Mouse (Mus musculus): ENCODE measurements around the gene Sema4g. TPM values are rescaled to one million over a fixed set of nuclear protein-coding genes. Genes with fewer than 3 reads are reported as not detected.

Sema4g gene
- polyA plus RNA-seq, 1 experiment from 2014 or later, result 13.7 TPM

DNA sequence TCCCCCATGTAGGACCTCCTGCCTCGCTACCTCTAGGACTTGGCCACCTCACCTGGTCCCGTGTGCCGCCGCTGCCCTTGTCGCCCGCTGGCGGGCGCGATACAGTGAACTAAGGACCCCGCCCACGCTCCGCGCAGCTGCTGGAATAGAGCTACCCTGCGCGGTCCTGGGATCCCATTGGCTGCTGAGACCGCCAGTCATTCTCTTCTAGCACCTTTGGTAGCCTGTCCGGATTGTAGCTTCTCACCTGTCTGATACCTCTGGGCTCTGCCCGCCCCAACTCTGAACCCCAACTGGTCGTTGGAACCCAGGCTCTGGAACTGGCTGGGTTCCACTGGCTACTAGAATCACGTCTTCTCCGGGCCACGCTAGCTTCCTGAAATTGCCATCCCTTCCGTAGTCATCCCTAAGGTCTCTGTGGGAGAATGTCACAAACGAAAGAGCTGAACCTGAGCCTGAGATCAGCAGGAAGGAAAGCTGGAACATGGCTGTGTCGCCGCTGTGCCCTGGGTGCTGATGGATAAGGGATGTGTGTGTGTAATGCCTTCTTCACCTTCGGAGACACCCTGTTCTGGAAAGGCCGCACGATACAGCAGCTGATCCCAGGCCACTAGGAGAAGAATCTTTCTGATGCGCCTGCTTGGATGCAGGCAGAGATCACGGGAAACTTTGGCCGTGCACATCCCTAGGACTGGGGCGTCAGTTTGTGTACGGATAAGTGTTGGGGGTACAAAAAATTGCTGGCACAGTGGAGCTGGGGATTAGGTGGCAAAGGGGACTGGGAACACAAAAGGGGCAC is 57.8 kb downstream of the Sema4g start:
- H3K36me3 ChIP-seq, result no peaks in the 10 kb centered on the region
- under 1% methylated on average over 34 of the region's 34 CpGs for WGBS
- H3K27me3 ChIP-seq (replicated peaks), result peaks cover 7% of the 10 kb centered on the region; the same call in 1 of the 2 replicates
- no peaks in the 10 kb centered on the region for H3K9me3 ChIP-seq
- ATAC-seq, result peak; percentile 75
- H3K9ac ChIP-seq, result peak overlapping the region; percentile 43
- peak overlapping the region; percentile 84 for H3K27ac ChIP-seq
- H3K4me1 ChIP-seq (replicated peaks), result peaks cover 26% of the 10 kb centered on the region
- peak overlapping the region; percentile 77 for H3K4me2 ChIP-seq (replicated peaks)
- peak overlapping the region; percentile 46 for H3K4me3 ChIP-seq (replicated peaks)

DNA sequence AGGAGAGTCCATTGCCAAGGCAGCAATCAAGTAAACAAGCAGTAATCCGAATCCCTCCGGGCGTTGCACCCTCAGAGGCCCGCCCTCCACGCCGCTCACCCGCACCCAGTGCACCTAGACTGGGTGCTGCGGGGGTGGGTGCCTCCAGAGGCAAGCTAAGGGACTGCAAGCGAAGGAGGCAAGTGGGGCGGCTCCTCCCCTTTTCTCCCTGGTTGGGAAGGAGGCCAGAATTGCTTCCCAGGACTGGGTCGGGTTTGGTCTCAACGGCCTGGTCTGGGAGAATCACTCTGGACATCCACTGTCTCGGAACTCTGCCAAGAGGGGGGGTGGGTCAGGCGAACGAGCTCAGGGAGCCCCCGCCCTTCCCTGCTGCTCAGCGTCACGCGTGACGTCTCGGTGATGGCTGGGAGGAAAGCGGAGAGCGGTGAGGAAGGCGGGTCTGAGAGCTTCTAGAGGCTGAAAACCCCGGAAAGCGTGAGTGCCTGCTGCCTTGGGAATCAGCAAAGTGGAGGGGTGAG is 58.6 kb downstream of the Sema4g start, which contains the start of gene Sfxn3:
Gene Sfxn3 (plus strand): TSS at position 87 of the 518 bp plus-strand sequence.
- Histone ChIP-seq H3K4me2 (replicated peaks) (peak within 1 kb of the TSS; percentile 77), H3K9ac (peak within 1 kb of the TSS; percentile 49), H3K36me3 (no peaks in the 10 kb centered on the region), H3K9me3 (no peaks in the 10 kb centered on the region), H3K4me3 (replicated peaks) (peak within 1 kb of the TSS; percentile 46), H3K27me3 (replicated peaks) (peaks cover 7% of the 10 kb centered on the region; the same call in 1 of the 2 replicates), H3K27ac (peak within 1 kb of the TSS; percentile 84), H3K4me1 (replicated peaks) (peaks cover 26% of the 10 kb centered on the region)
- under 1% methylated on average over 26 of the region's 26 CpGs for WGBS
- ATAC-seq, result peak; percentile 85

DNA sequence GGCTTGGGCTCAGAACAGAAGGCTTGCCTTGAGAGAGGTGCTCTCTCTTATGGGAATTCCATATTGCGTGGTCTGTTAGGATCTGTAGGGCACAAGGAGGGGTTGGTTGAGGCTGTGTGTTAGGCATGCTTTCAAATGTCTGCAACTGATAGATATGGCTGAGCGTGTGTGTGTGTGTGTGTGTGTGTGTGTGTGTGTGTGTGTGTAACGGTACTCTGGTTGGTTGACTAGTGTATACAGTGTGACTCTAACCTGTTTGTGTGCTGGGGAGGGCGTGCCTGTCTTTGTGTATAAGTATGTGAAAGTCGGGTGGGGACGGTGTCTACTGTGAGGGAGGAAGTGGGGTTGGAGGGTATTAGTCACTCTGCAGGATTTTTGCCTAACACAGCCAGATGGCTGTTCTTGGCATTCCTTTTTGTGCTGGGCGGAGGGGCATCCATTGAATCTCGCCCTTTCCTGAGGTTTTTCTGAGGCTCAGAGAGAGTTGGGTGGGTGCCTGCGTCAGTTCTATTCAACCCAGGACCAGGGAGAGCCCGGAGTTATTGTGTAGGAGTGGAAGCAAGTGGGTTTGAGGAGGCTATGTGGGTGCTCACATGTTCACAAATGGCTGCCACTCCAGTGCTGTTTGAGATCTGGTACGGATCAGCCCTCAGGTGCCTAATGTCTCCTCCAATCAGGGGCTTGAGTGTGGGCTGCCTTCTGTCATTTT is 59.2 kb downstream of the Sema4g start:
- H3K4me2 ChIP-seq (replicated peaks), result peak overlapping the region; percentile 77
- peaks cover 26% of the 10 kb centered on the region for H3K4me1 ChIP-seq (replicated peaks)
- peak; percentile 50 for ATAC-seq
- H3K9me3 ChIP-seq, result no peaks in the 10 kb centered on the region
- no peaks in the 10 kb centered on the region for H3K36me3 ChIP-seq
- H3K27me3 ChIP-seq (replicated peaks), result peaks cover 7% of the 10 kb centered on the region; the same call in 1 of the 2 replicates
- peak overlapping the region; percentile 84 for H3K27ac ChIP-seq
- WGBS, result 18% methylated on average over 11 of the region's 11 CpGs
- peak overlapping the region; percentile 46 for H3K4me3 ChIP-seq (replicated peaks)
- H3K9ac ChIP-seq, result peak overlapping the region; percentile 49

DNA sequence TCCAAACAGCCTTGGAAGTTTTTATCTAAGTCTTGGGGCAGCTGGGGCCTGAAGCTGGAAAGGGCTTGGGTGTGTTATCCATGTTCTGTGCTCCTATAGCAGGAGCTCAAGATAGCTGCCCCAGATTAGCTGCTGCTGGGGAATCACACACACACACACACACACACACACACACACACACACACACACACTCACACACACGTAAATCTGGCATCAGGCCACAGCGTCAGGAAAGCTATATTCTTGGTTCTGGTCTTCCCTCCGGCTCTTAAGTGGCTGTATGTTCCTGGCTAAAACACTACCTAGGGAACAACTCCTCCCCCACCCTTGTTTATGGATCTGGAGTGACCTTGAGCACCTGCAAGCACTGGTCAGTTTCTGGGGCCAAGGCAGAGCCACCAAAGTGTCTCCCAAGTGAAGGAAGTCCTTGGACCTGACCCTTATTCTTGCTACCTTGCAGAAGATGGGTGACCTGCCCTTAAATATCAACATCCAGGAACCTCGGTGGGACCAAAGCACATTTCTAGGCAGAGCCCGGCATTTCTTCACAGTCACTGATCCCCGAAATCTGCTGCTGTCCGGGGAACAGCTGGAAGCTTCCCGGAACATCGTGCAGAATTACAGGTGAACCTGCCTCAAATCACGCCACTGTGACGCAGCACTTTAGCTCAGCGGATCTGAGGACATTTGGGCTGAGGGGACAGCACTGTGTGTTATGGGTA is 59.9 kb downstream of the Sema4g start:
- WGBS, result 71% methylated on average over 12 of the region's 12 CpGs
- H3K9ac ChIP-seq, result no peak overlapping the region; the same call in 1 of the 2 replicates

DNA sequence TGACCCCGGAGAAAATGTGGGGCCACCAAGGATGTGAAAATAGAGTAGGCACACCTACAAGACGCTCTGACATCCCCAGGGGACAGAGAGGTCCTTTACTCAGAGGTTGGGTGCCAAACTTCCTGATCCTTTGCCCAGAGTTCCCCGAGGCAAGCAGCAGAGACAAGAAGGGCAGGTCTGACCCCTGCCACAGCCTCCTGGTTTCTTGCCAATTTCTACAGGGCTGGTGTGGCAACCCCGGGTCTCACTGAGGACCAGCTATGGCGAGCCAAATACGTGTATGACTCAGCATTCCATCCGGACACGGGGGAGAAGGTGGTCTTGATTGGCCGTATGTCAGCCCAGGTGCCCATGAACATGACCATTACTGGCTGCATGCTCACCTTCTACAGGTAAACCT is 60.6 kb downstream of the Sema4g start:
- Histone ChIP-seq H3K4me3 (replicated peaks) (no peak overlapping the region), H3K4me1 (replicated peaks) (peaks cover 26% of the 10 kb centered on the region), H3K9ac (no peak overlapping the region), H3K4me2 (replicated peaks) (no peak overlapping the region), H3K9me3 (no peaks in the 10 kb centered on the region), H3K27me3 (replicated peaks) (peaks cover 7% of the 10 kb centered on the region; the same call in 1 of the 2 replicates), H3K36me3 (no peaks in the 10 kb centered on the region), H3K27ac (no peak overlapping the region)
- 76% methylated on average over 9 of the region's 9 CpGs for WGBS
- ATAC-seq, result no peak

More for the DNA sequence above, 59.9 kb downstream of the Sema4g start:
- Histone ChIP-seq H3K27ac (peak overlapping the region; percentile 84), H3K4me2 (replicated peaks) (peak overlapping the region; percentile 77), H3K9me3 (no peaks in the 10 kb centered on the region), H3K36me3 (no peaks in the 10 kb centered on the region), H3K4me1 (replicated peaks) (peaks cover 26% of the 10 kb centered on the region), H3K27me3 (replicated peaks) (peaks cover 7% of the 10 kb centered on the region; the same call in 1 of the 2 replicates), H3K4me3 (replicated peaks) (peak overlapping the region; percentile 46)
- ATAC-seq, result no peak

Other genes starting within 250 kb of the Sema4g start
- gene Pax2, start 233.1 kb upstream of the Sema4g start, polyA plus RNA-seq (2015; fragmentation: Nextera tagmentation; extraction: Ambion mirVana), result 0.04 and 0.11 TPM in 2 replicates
- gene Slf2, start 58.0 kb upstream of the Sema4g start, polyA plus RNA-seq (2015; fragmentation: Nextera tagmentation; extraction: Ambion mirVana), result 31.9 and 33.9 TPM in 2 replicates
- gene Twnk, start 16.6 kb downstream of the Sema4g start, polyA plus RNA-seq (2015; fragmentation: Nextera tagmentation; extraction: Ambion mirVana), result 20.5 and 22.5 TPM in 2 replicates
- gene Mrpl43, start 17.3 kb downstream of the Sema4g start, polyA plus RNA-seq (2015; fragmentation: Nextera tagmentation; extraction: Ambion mirVana), result 73.8 and 76.7 TPM in 2 replicates
- gene Lzts2, start 25.3 kb downstream of the Sema4g start, polyA plus RNA-seq (2015; fragmentation: Nextera tagmentation; extraction: Ambion mirVana), result 56.9 and 63.2 TPM in 2 replicates
- gene Pdzd7, start 56.6 kb downstream of the Sema4g start, polyA plus RNA-seq (2015; fragmentation: Nextera tagmentation; extraction: Ambion mirVana), result 0.40 and 0.43 TPM in 2 replicates
- 19.0 and 19.4 TPM in 2 replicates for gene Sfxn3, start 58.4 kb downstream of the Sema4g start, polyA plus RNA-seq (2015; fragmentation: Nextera tagmentation; extraction: Ambion mirVana)
- 1.5 and 1.8 TPM in 2 replicates for gene Kazald1, start 86.1 kb downstream of the Sema4g start, polyA plus RNA-seq (2015; fragmentation: Nextera tagmentation; extraction: Ambion mirVana)
- gene Tlx1, start 161.6 kb downstream of the Sema4g start, polyA plus RNA-seq (2015; fragmentation: Nextera tagmentation; extraction: Ambion mirVana), result 0.11 and 0.14 TPM in 2 replicates
- gene Lbx1, start 246.7 kb downstream of the Sema4g start, polyA plus RNA-seq (2015; fragmentation: Nextera tagmentation; extraction: Ambion mirVana), result 0.08 TPM in 1 of 2 replicates, not detected in the other